Mouse (Mus musculus): Measurements from ENCODE around the gene Scube1.

Gene Scube1

DNA sequence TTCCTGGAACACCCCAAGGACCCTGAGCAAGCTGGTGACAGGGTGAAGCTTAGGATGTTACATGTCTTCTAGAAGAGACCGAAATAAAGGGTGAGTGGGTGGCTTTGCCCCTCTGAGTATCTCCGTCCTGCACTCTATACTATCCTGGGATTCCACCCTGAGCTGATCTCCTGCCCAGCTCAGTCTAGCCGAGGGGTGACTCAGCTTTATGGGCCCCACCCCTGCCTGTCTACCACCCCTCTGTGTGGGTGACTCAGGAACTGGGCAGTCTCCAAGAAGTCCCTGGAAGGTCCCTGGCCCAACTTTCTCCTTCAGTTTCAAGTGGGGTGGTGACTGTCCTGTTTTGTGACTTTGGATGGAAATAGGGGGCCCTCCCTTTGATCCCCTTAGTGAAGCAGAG, 159.4 kb downstream of the Scube1 start:
- in situ Hi-C loops (cut with MboI), result no loop called here

DNA sequence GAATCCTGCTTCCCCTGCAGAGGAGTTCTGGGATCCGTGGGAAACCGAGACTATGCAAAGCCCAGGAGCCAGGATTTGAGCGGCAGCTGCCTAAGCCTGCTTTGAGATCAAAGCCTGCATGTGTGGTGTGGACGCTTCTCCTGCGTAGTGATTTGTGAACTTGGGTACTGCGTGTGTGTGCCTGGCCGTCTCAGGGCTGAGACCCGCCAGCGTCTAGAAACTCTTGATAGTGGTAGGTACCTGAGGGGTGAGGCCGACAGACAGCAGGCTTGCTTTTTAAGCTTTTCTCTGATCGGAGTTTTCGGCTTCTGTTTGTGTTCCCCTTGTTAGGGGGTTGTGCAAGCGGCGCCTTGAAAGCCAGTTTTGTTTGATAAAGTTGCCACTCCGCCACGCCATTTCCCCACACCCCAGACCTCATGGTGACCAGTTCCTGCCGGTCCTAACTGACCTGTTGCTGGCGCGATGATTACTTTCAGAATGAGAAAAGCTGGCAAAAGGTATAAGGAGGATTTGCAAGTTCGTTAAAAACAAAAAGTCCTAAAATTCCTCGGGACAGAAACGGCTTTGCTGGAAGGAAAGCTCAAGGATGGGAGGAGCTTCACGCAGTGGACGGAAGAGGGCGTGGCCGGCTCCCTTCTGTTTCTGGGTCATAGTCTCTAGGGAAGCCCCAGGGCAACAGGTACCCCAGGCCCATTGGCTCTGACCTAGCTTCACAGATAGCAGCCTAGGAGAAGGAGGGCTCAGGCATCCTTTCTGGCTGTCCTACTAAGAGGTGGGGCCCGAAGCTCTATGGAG, 160.8 kb downstream of the Scube1 start:
- in situ Hi-C loops (cut with MboI), result no loop called here

DNA sequence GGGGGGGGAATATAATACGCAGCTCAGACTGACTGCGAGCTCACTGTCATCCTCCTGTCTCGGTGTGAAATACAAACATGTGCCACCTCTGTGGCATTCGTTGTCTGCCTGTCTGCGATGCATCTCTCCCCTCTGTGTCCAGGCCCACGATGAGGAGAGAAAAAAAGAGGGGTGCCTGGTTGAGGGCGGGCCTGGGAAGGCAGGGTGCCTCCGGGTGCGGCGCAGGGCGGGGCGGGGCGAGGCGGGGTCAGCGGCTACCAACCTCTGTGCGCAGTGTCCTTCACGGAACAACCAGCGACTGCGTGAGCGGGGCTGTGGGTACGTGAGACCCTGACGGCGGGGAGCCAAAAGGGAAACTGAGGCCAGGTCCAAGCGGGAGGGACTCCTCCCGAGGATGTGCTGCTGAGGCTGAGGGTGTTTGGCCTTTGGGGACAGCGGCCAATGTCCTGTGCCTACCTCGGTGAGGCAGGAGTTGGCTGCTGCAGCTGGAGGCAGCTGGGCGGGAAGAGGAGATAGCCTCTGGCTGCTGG, 161.4 kb downstream of the Scube1 start, which contains the start of the genes Tspo and Mcat:
TSS of gene Tspo (plus strand) at position 266 of the 530 bp plus-strand sequence.
TSS of gene Mcat (minus strand) at position 461 of the 530 bp plus-strand sequence.
- in situ Hi-C loops (cut with MboI), result no loop called here

- in situ Hi-C loops (cut with MboI), result no loop called here
Observed at GRCm38 (mm10) chr15:83562626-83563270, 162.1 kb downstream of the Scube1 start.

DNA sequence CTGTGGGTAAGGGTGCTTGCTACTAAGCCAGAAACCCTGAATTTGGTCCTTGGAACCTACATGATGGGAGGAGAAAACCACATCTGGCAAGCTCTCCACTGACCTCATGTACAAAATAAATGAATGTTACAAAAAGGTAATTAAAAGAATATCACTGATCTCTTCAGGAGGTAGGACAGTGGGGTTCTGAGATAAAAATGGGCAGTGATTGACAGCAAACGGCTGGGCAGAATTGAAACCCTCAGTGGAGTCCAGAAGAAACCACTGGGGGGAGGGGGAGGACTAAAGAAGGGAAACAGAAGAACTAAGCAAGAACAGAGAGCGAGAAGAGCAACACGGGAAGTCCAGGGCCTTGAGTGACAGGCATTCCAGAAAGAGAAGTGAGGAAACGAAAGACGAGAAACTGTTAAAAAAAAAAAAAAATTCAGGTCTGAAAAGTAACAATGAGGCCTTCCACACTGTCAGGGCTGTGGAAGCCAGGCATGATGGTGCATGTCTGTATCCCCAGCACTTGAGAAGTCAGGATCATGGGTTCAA, 163.8 kb downstream of the Scube1 start:
- in situ Hi-C loops (cut with MboI), result no loop called here

GRCm38 (mm10) chr15:83555161-83555974, 169.5 kb downstream of the Scube1 start:
- in situ Hi-C loops (cut with MboI), result no loop called here
